ENCODE assay signal across 22 mouse cellular contexts in genomic region chr11:98016824-98017223, GRCm38 (mm10). TPM values are rescaled to one million over a fixed set of nuclear protein-coding genes. Genes with fewer than 3 reads are reported as not detected.
DNase-seq lines count a peak whose midpoint lies in the region; TF ChIP-seq lines count a peak whose summit lies in the region.
"Had no signal": no experiment of that assay in that cellular context is flagged by ENCODE, and none has a peak within 500 bp of the region (broad histone marks: within the 10 kb centered on the region; RNA-seq: fewer than 3 reads in every experiment).

No protein-coding gene starts in this region.

- TF ChIP-seq CTCF in layer of hippocampus, adult 2 months (conservative IDR thresholded peaks at IDR 0.05) = no peak

- H3K4me3 ChIP-seq in layer of hippocampus, adult 2 months = no peak overlapping the region
- H3K4me3 ChIP-seq: forebrain, embryonic 10.5 days; forebrain, embryonic 13.5 days; hindbrain, embryonic 12.5 days; hindbrain, embryonic 15.5 days had no signal

- no peak overlapping the region for H3K27ac ChIP-seq in layer of hippocampus, adult 2 months
- H3K27ac ChIP-seq: forebrain, embryonic 10.5 days; forebrain, embryonic 13.5 days; hindbrain, embryonic 12.5 days; hindbrain, embryonic 15.5 days had no signal

- intact Hi-C loops in gastrocnemius, postnatal 14 days (cut with DNase I; ENCODE audit: low total_unique reads) = no loop called here
- intact Hi-C loops in gastrocnemius, postnatal 36 days (cut with DNase I) = no loop called here

- DNase-seq in gastrocnemius, adult 18-20 months (ENCODE audit: low spot score) = peak; percentile 79
- no peak for DNase-seq in gastrocnemius, postnatal 4 days (ENCODE audit: low spot score in 2 of 2)
- peak; percentile 65 for DNase-seq in gastrocnemius, postnatal 14 days
- peak; percentile 35 to 37 for DNase-seq in gastrocnemius, postnatal 36 days
- peak; percentile 92 for DNase-seq in skeletal muscle tissue, adult 2 months (ENCODE audit: low read depth, low spot score)
- DNase-seq in layer of hippocampus, adult 2 months (ENCODE audit: low spot score in 2 of 2) = no peak
- DNase-seq in lung, postnatal 10 days = no peak
- DNase-seq: adrenal gland, postnatal 10 days; adrenal gland, postnatal 36 days; B cell, adult 2 months; cerebellum, adult 11 months; cerebellum, adult 2 months; cerebellum, adult 9-11 months; cerebellum, postnatal 25 days; heart, adult 11 months had no signal

RNA-seq across cellular contexts. Expression of gene Cacnb1, which starts 6.0 kb away (rescaled TPM):
- 100 to 1,000 TPM; 167 to 198 TPM for total RNA-seq in gastrocnemius, adult 18-20 months (2021)
- 100 to 1,000 TPM; 240 to 241 TPM for total RNA-seq in gastrocnemius, postnatal 4 days (2021)
- 100 to 1,000 TPM; 281 to 311 TPM for total RNA-seq in gastrocnemius, postnatal 14 days (2021)
- total RNA-seq in gastrocnemius, postnatal 36 days (2021) = 100 to 1,000 TPM; 215 to 243 TPM
- 100 to 1,000 TPM; 139 to 142 TPM for total RNA-seq in layer of hippocampus, adult 2 months (2021)
- total RNA-seq: common myeloid progenitor, adult 5-6 weeks had no signal

RNA-seq across cellular contexts. Expression of gene Rpl19, which starts 9.7 kb away (rescaled TPM):
- 100 to 1,000 TPM; 457 to 462 TPM for total RNA-seq in gastrocnemius, adult 18-20 months (2021)
- 1,000 to 10,000 TPM; 1,153 to 1,224 TPM for total RNA-seq in gastrocnemius, postnatal 4 days (2021)
- 100 to 1,000 TPM; 628 to 686 TPM for total RNA-seq in gastrocnemius, postnatal 14 days (2021)
- 100 to 1,000 TPM; 368 to 452 TPM for total RNA-seq in gastrocnemius, postnatal 36 days (2021)
- 100 to 1,000 TPM; 615 to 621 TPM for total RNA-seq in layer of hippocampus, adult 2 months (2021)

RNA-seq across cellular contexts. Expression of gene Arl5c, which starts 20.8 kb away (rescaled TPM):
- total RNA-seq in gastrocnemius, adult 18-20 months (2021) = under 1 TPM in 1 of 2 experiments, not detected in 1; 0.26 TPM
- 1 to 10 TPM; 1.5 to 1.9 TPM for total RNA-seq in gastrocnemius, postnatal 4 days (2021)
- under 1 TPM; 0.64 to 0.75 TPM for total RNA-seq in gastrocnemius, postnatal 14 days (2021)
- total RNA-seq in gastrocnemius, postnatal 36 days (2021) = under 1 TPM; 0.32 to 0.79 TPM
- total RNA-seq in layer of hippocampus, adult 2 months (2021) = 1 to 10 TPM; 1.4 to 1.7 TPM

RNA-seq across cellular contexts. Expression of gene Plxdc1, which starts 30.6 kb away (rescaled TPM):
- 1 to 10 TPM; 2.1 to 2.6 TPM for total RNA-seq in gastrocnemius, adult 18-20 months (2021)
- total RNA-seq in gastrocnemius, postnatal 4 days (2021) = 1 to 10 TPM; 7.1 to 7.6 TPM
- total RNA-seq in gastrocnemius, postnatal 14 days (2021) = 1 to 10 TPM; 6.2 to 8.0 TPM
- total RNA-seq in gastrocnemius, postnatal 36 days (2021) = 1 to 10 TPM; 2.8 to 3.7 TPM
- 10 to 100 TPM in 1 of 2 experiments, 1 to 10 TPM in 1; 9.0 to 10.3 TPM for total RNA-seq in layer of hippocampus, adult 2 months (2021)

RNA-seq across cellular contexts. Expression of gene Stac2, which starts 36.4 kb away (rescaled TPM):
- total RNA-seq in gastrocnemius, adult 18-20 months (2021) = under 1 TPM; 0.14 to 0.16 TPM
- under 1 TPM; 0.54 to 0.60 TPM for total RNA-seq in gastrocnemius, postnatal 4 days (2021)
- under 1 TPM; 0.07 to 0.29 TPM for total RNA-seq in gastrocnemius, postnatal 14 days (2021)
- total RNA-seq in gastrocnemius, postnatal 36 days (2021) = under 1 TPM; 0.07 to 0.15 TPM
- total RNA-seq in layer of hippocampus, adult 2 months (2021) = 10 to 100 TPM; 50.2 to 50.8 TPM
- total RNA-seq: CH12.LX; common myeloid progenitor, adult 5-6 weeks; hematopoietic stem cell, adult 5-6 weeks had no signal

Comparison
In these comparisons a context has a peak if more than half of its experiments do, and no peak if none do; other contexts are left out.
1. DNase-seq: peak in gastrocnemius, adult 18-20 months (single experiment), gastrocnemius, postnatal 14 days (single experiment), gastrocnemius, postnatal 36 days (2 of 2) and skeletal muscle tissue, adult 2 months (single experiment); none in gastrocnemius, postnatal 4 days (0 of 2), layer of hippocampus, adult 2 months (0 of 2) and lung, postnatal 10 days (single experiment).